Mouse (Mus musculus): ENCODE measurements around the gene Ubald2.
"Not testable (repeated sequence)": the region's sequence is repeated elsewhere in the genome, so short reads cannot be mapped to it uniquely, and the experiment has no call there.

The Ubald2 gene

DNA sequence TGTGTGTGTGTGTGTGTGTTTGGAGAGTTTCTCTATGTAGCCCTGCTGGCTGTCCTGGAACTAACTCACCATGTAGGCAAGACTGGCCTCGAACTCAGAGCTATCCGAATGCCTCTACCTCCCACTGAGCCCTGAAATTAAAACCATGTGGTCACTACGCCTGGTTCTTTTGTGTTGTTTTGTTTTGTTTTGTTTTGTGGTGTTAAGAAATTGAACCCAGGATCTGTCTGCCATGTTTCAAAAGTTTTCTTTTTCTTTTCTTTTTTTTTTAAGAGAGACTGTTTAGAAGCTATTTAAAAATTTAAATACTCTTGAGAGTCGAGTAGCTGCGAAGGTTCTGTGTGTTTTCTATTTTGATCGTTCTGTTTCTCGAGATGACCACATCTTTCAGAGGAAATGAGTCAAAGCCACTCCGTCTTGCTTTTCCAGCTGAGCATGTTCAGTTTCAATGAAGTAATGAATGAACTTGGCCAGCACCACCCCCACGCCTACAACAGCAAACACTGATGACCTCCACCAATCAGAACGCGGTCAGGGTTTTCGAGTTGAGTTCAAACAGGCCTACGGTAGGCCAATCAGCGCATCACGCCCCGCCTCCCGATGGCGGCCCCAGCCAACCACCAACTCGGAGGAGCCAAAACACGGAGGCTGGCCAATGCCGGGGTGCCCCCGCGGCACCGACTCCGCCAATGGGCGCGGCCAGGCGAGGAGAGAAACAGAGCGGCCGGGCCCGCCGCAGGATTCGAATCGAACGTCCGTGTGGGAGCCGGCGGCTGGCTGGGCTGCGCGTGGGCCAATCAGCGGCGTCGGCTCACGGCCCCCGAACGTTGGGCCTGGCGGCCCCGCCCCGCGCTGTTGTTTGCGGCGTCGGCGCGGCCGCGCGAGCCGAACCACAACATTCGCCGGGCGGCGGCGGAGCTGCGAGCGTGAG is at the start of gene Ubald2:
Gene Ubald2 (plus strand): TSS at position 739 of the 931 bp plus-strand sequence.
- peak; percentile 100 for DNase-seq (ENCODE audit: low read depth)

DNA sequence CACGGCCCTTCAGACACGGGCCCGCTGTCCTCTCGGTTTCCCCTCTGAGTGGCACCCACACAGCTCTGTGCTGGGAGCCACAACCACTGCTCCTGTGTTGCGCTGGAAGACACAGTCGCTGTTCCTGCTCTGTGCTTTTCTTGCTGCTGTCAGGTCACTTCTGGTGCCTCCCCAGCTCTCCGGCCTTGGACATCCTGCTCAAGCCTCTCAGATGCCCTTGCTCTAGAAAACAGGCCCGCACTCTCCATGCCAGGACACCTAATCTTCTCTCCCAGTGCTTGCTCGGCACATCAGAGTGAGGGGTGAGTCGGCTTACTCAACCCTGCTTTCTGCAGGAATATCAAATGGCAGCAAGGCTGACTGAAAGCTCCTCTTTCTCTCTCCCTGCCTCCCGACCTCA is 49.7 kb upstream of the Ubald2 start:
- no peak for DNase-seq (ENCODE audit: low read depth)

DNA sequence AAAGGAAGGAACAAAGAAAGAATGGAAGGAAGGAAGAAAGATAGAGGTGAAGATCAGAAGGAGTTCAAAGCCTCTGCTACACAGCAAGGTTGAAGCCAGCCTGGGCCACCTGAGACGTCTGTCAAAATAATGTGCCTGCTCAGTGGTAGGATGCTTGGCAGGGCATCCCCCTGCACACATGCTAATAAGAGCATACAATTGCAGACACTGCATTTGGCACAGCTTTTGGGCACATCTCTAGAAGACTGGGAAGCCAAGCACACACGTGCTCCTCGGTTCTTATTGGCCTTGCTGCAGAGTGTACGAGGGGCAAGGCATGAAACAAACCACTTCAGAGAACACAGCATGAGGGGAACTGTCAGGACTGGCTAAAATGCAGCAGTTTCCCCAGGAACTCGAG is 47.9 kb upstream of the Ubald2 start:
- DNase-seq (ENCODE audit: low read depth): no peak

DNA sequence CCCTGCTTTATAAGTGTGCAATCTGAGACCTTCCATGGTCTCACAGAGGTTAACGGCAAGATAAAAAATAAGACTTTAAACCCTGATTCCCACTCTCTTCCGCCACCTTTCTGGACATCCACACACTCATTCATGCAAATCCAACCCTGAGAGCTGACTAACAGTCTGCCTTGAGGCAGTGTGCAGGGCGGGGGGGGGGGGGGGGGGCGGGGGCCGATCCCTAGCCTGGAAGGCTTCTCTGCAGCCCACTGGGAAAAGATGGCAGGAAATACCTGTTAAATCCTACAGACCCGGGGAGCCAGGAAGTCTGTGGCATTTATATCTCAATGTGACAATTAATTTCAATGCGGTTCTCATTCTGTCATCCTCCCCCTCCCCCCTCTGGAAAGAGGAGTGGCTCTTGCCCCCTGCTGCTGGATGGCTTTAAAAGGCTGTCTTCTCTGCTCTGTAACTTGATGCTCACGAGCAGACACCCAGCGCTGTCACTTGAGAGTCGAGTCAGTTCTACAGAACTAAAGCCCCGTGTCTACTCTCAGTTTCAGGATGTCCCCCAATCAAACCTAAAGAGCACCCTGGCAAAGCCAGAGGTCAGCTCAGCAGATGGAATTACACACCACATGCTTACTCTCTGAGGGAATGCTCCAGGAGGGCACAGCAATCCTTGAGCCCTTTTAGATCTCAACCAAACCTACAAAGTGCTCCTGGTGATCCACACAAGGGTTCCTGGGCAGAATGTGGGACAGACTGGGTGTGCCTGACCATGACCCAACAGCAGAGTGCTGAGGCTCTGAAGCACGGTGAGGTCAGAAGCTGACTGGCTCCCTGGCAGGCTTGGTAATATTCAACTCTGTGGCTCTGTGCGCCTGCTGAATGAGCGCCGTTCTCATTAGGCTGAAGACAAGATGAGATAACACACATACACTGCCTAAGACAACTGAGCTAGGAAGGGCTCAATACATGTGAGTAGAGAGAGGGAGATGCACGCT is 46.5 kb upstream of the Ubald2 start:
- peak; percentile 65 for DNase-seq (ENCODE audit: low read depth)

DNA sequence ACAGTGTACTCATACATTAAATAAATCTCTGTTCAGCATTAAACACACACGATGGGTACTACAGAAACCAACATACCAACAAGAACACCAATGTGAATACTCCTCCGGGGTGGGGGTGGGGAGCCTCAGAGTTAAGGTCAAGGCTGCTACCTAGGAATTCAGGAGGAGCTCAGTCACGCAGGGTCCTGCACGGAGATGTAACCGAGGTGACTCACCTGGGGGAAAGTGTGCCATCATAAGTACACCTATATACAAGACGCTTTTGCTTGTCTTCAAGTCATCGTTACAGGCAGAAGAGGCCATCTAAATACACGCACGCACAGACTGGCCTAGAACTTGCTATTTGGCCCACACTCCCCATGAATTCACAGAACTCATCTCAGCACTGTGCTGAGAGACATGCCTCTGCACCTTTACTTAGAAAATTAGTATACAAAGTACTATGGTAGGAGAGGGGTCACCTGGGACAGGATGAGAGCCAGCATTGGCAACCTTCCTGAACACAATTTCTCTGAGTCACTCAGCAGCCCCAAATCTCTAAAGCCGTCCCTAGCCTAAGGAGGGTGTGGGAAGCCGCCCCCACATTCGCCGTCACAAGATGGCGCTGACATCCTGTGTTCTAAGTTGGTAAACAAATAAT is 44.9 kb upstream of the Ubald2 start:
- DNase-seq (ENCODE audit: low read depth): peak; percentile 38

DNA sequence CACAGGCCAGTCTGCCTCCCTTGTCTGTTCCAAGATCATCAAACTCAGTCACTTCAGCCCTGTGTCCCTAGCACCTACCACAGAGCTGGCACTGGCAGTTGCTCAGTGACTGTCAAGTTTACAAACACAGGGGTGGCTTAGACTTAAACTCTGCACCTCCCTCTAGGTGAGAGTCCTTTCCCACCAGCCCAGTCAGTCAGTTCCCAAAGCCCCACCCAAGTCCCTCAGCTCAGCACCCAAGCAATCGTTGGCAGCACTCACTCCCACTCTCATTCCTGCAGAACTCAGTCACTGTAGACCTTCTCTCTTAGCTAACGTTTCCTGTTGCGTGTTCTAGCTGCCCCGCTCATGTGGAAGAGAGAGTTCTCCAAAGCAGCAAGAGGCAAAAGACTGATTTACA is 39.1 kb upstream of the Ubald2 start:
- peak; percentile 46 for DNase-seq (ENCODE audit: low read depth)

DNA sequence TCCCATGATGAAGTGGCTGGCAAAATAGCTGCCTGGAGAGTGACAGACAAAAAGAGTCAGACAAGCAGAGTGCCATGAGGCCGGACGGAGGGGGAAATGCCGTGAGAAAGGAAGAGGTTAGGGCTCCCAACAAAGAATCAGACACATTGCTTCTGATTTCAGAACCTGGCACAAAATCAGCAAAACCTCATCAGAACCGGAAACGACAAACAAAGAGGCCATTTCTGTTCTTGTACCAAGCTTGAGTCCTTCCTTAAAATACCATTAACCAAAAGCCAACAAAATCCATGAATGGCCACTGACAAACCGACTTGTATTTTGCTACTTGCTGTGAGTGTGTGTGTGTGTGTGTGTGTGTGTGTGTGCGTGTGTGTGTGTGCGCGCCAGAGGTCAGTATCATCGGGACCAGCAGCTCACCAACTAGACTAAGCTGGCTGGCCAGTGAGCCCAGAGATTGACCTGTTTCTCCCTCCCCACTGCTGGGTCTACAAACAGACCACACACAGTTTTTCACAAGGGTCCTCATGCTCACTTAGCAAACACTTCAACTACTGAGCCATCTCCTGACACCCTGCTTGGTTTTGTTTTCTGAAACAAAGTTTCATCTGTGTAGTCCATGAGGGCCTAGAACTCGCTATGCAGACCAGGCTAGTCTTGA is 37.5 kb upstream of the Ubald2 start:
- DNase-seq (ENCODE audit: low read depth): no peak

DNA sequence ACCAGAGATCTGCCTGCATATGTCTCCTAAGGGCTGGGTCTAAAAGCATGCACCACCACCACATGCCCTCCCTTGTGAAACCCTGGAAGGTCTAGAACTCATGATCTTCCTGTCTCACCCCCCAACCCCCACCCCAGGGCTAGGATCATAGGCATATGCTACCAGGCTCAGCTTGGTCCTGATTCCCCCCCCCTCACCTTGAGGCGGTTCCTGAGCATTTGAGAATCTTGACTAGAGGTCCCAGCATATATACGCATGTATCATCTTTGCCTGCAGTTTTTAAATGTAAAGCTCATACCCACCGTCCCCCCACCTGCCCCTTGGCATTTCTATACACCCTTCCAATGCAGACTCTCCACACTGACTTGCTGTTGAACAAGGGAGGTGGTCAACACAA is 37.0 kb upstream of the Ubald2 start:
- DNase-seq (ENCODE audit: low read depth): no peak

DNA sequence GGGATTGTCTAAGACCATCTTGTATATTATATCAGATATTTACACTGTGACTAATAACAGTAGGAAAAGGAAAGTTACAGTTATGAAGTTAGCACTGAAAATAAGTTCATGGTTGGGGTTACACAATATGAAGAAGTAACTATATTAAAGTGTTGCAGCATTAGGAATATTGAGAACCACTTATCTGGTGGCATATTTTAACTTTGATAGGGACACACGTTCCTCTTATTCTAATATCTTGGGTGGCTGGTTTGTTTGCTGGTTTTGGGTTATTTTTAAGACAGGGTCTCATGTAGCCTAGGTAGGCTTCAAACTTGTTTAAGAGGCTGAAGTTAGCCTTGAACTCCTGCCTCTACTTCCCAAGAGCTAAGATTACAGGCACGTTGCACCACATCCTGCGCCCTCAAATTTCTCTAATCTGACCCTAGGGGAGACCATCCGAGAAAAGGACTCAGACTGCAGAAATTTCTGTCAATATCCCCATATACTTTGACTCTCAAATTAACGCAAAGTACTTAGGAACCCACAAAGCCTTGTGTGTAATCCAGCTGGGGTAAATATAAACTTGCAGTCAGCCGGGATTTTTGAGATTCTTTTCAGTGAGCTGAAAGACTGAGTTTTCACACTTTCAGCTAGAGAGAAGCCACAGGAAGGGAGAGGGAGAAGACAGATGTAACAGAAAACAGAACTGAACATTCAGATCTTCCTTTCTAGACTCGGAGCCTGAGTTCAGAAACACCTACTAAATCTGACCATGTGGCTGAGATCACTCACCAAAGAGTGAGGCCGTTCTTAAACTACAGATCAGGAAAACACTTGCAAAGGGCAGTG is 36.2 kb upstream of the Ubald2 start:
- no peak for DNase-seq (ENCODE audit: low read depth)

DNA sequence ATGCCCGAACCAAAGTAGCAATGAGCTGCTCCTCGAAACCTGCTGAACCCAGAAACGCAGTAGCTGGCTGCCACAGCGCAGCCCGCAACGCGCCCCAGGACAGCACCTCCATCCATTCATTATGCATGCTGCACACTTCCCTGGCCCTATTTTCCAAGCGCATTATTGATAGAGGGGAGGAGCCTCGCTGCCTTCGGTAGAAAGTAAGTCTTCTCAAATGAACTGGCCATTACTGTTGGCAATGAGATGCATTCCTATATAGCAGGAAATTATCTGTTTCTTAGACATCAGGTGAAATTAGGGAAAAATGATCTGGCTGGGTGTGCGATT is 35.6 kb upstream of the Ubald2 start:
- DNase-seq (ENCODE audit: low read depth): no peak

DNA sequence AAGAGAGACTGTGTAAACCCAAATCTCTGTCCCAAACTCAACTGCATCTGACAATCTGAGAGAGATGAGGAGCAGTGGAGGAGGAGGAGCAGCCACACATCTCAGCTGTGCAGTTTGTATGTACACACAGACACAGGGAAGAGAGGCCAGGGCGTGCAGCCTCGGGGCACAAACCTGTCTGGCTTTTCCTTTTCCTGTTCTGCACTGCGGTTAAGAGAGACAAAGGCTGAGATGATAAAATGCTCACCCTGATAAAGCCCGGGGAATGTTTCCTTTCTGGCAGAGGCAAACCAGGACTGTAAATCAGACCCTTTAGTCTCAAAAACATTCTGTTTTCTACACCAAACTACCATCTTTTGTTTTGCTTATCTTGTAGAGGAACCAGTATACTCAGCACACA is 33.3 kb upstream of the Ubald2 start:
- no peak for DNase-seq (ENCODE audit: low read depth)

DNA sequence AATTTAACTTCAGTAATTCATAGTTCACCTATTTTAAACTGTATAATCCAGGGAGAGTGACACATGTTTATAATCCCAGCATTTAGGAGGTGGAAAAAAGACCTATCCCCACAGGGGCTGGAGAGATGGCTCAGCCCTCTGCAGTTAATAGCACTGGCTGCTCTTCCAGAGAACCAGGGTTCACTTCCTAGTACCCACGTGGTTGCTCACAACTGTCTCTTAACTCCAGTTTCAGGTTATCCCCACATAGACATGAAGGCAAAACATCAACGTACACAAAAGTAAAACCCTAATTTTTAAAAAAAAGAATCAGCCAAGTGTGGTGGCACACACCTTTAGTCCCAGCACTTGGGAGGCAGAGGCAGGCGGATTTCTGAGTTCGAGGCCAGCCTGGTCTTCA is 28.3 kb upstream of the Ubald2 start:
- no peak for DNase-seq (ENCODE audit: low read depth)

DNA sequence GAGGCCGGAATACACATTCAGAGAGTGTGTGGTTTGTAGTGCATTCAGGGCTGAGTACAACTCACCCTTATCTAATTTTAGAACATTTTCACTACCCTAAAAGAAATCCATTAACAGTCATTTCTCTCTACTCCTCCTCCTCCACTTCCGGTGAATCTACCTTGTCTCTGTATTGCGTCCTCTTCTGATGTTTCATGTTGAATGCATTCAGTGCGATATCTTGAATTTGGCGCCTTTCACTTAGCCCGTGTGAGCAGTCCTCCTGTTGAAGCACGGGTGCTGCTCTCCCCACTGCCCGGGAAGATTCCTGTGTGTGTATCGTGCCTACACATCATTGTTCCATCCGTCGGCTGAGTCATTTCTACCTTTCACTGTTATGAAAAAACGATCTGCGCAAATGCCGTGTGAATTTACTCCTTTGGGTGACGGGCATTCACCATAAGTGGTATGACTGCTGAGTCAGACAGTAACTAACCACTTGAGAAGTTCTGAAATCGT is 27.6 kb upstream of the Ubald2 start:
- no peak for DNase-seq (ENCODE audit: low read depth)

DNA sequence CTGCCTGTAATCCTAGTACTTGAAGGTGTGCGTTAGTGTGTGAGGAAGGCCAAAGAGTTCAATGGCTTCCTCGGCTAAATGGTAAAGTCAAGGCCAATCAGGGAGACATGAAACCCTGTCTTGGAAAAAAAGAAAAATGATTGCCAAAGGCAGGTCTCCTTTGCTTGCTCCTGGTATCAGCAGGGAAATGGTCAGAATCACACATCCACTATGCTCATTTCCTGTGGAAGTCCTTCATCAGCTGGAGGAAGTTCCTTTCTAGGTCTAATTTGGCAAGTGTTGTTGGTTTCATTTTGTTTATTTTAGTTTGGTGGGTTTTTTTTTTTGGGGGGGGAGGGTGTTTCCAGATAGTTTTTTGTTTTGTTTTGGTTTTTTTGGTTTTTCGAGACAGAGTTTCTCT is 24.9 kb upstream of the Ubald2 start:
- no peak for DNase-seq (ENCODE audit: low read depth)

DNA sequence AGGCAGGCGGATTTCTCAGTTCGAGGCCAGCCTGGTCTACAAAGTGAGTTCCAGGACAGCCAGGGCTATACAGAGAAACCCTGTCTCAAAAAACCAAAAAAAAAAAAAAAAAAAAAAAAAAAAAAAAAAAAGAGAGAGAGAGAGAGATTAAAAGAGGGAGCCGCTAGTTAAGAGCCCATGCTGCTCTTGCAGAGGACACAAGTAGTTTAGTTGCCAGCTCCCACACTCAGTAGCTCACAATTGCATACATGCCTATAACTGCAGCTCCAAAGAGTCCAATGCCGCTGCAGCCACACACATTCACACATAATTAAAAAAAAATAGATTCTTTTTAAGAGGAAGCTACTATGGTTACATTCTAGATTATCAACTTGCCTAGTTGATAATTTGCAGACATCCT is 23.5 kb upstream of the Ubald2 start:
- not testable (repeated sequence) for DNase-seq (ENCODE audit: low read depth)

DNA sequence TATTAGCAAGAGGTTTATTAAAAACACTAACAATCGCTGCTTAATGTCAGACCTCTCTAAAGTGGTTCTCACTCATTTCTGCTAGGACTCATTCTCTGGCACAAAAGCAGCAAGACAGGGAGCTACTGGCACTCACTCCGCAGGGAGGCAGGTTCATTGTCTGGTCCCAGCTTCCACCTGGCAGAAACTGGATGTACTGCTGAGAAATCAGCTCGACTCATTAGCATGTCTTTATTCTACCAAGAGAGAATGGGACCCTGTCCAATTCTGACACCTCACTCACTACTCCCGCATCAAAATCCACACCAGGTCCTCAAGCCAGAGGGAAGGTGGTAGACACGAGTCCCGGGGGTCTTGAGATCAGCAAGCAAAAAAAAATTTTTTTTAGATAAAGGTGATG is 22.3 kb upstream of the Ubald2 start:
- DNase-seq (ENCODE audit: low read depth): no peak

DNA sequence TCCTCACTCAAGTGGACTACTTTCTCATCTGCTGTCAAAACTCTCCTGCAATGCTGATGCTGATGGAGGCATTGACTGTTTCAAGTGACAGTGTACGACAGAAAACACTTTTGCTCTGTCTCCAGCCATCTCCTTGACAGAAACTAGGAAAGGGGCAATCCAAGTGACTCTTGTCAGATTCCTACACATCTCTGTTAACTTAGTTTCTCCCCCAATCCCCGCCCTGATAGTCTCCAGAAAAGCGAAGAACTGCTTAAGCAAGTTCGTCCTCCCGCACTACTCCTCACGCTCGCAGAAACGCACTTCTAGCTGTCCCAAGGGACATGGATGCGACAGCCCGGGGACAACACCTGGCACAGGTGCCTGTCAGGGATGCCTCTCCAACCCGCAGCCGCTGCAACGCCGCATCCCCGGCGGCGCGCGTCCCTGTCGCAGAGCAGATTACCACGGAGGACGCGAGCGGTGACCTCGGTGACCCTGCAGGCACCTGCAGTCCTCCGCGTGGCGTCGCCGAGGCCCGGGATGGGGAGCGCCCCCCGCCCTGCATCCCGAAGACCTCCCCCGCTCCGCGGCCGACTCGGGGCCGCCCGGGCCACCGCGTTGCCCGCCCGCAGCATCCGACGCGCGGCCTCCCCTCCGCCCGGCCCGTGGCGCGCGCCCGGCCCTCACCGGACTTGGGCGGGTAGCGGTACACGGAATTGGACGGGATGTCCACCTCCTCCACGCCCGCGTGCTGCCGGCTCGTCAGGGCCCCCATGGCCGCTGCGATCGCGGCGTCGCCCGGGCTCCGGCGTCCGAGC is 21.7 kb upstream of the Ubald2 start:
- DNase-seq (ENCODE audit: low read depth): peak; percentile 48

DNA sequence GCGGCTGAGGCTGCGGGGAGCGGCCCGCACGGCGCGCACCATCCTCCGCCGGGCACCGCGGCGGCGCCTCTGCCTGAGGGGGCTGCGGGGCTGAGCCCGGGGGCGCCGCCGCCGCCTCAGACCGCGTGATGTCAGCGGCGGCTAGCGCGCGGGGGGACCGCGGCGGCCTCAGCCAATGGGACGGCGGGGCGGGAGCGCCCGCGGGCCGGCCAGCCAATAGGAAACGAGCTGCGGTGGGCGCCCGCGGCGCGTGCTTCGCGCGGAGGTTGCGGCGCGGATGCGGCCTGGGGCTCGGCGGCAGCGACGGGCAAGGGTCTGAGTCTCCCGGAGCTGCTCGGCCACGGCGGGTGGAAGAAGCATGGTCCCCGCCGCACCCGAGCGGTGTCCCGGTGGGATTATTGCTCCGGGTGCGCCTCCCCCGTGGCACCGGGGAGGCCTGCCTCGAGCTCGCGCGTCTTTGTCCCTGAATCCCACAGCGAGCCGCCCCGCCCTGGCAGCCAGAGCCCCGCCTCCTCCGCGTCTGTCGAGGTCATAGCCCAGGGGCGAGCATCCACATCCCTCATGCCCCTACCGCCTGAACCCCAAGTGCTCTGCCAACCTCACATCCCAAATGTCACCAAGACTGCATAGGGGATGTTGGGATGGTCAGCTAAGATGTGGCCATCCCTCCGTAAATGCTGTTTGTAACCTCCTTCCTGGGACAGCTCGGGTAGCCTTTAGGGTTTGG is 20.8 kb upstream of the Ubald2 start, which contains the start of gene Rnf157:
Gene Rnf157 (minus strand): TSS at position 129 of the 727 bp plus-strand sequence.
- peak; percentile 85 for DNase-seq (ENCODE audit: low read depth)

DNA sequence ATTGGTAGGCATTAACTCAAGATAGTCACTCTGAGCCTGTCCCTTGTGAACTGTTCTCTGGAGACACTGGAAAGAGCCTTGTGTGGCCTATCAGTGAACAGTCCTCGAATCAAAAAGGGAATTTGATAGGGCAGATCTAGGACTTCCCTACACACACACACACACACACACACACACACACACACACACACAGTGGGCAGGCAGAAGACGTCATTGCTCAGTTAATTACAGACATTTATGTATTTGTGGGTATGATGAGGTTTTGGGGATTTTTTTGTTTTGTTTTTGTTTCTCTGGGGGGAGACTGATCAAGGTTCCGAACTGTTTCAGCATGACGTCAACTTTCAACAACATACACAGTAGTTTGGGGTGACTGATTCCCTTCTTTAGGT is 20.3 kb upstream of the Ubald2 start:
- DNase-seq (ENCODE audit: low read depth): no peak
